Mouse (Mus musculus) cerebellum, postnatal 36 days (tissue): ENCODE data around the gene Gps2.
A peak's percentile ranks its signal among the peaks of the same experiment; 100 is the strongest.
"Not testable (repeated sequence)": the region's sequence is repeated elsewhere in the genome, so short reads cannot be mapped to it uniquely, and the experiment has no call there.

Source experiments
- DNase-seq, 2 experiments: peaks; one replicate each; pipeline ENCODE4 v3.0.0; 2021 to 2022; ENCODE audit warnings: mixed read lengths in 2 of 2

Gps2 gene

GRCm38 (mm10) chr11:69886907-69887635 lies 26.6 kb upstream of the Gps2 start:
- no peak for DNase-seq

DNA sequence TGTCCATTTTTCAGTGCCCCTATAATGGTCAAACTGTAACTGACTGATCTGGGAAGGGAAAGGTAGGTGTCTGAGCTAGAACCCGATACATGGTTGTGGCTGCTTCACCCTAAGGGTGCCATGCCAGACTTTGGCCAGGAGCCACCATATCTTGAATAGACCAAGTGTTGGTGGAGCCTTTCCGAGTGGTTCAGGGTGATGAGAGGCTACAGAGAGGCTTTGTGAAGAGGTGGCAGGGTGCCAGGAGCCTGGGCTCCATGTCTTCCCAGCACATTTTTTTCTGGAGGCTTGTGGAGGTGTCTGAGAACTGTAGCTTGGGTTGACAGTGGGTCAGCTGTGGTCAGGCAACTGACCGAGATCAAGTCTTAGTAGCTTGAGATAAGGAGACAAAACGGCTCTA lies 22.2 kb upstream of the Gps2 start:
- no peak for DNase-seq

DNA sequence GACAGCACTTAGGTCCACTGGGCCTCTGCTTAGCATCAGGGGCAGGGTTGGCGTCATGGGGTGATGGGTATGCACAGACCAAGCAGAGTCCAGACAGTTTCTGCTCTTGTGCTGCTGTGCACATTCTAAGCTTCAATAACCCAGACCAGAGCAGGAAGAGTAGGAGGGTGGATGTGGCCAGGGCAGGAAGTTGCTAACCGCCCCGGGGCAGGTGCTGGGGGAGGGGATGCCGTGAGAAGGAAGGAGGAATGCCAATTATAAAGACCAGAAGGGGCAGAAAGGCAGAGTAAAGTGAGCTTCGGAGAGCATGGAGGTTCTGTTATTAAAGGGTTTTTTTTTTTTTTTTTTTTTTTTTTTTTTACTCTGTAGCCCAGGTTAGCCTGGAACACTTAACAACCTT lies 19.0 kb upstream of the Gps2 start:
- no peak for DNase-seq

- DNase-seq, result no peak
Measured at GRCm38 (mm10) chr11:69895291-69895690, 18.4 kb upstream of the Gps2 start, which contains the start of gene Acap1. Gene Acap1 (minus strand): TSS chr11:69895539.

DNA sequence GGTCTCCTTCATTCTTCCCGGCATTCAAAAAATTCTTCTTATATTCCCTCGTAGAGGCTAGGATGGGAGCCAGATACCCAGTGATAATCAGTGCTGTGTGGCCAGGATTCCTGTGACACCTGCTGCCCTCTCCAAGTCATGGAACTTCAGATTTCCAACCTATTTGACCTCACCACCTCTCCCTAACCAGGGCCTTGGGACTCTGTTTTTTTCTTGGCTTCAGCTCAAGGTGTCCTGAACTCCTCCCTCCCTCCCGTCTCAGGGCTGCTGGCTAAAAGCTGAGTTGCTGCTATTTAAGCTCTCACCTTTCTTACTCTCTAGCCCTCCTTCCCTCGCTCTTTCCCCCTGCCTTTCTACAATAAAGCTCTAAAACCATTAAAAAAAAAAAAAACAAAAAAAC lies 13.8 kb upstream of the Gps2 start:
- no peak for DNase-seq

GRCm38 (mm10) chr11:69900471-69901405 lies 12.9 kb upstream of the Gps2 start, which contains the start of the genes 2810408A11Rik and Neurl4:
Gene 2810408A11Rik (minus strand): TSS chr11:69900987.
Gene Neurl4 (plus strand): TSS chr11:69901072.
- peak; percentile 85 to 87 for DNase-seq

- DNase-seq, result peak; percentile 94 to 95
Measured at GRCm38 (mm10) chr11:69901406-69901846, 12.3 kb upstream of the Gps2 start.

DNA sequence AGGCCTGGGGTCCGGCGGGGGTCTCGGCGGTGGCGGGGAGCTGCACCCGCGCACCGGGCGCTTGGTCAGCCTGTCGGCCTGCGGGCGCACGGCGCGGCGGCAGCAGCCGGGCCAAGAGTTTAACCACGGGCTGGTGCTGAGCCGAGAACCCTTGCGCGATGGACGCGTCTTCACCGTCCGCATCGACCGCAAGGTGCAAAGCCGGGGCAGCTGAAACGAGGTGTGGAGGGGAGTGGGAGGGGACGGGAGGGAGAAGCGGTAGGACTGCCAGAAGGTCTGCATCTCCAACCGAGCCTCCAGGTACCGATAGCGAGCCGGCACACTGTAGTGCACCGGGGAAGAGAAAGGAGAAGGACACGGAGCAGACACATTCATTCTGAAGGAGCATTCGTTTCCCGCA lies 11.7 kb upstream of the Gps2 start:
- peak in 1 of 2 experiments; percentile 41 for DNase-seq

DNA sequence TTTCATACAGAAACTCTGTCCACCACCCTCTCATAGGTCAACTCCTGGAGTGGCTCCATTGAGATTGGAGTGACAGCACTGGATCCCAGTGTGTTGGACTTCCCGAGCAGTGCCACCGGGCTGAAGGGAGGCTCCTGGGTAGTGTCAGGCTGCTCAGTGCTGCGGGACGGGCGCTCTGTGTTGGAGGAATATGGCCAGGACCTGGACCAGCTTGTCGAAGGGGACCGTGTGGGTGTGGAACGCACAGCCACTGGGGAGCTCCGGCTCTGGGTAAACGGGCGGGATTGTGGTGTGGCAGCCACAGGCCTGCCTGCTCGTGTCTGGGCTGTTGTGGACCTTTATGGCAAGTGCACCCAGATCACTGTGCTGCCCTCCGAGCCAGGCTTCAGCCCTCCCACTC lies 10.7 kb upstream of the Gps2 start:
- DNase-seq, result no peak

DNA sequence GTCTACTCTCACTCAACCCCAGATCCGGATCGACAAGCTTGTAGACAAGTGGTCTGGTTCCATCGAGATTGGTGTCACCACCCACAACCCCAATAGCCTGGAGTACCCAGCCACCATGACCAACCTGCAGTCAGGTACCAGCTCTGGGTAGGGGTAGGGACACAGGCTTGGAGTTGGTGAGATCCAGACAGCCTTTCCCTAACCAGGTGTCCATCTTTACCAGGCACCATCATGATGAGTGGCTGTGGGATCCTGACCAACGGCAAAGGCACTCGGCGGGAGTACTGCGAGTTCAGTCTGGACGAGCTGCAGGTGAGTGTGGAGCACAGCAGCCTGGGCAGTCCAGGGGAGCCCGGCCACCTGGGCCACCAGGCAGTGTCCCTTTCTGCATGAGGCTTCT lies 9.4 kb upstream of the Gps2 start:
- no peak for DNase-seq

DNA sequence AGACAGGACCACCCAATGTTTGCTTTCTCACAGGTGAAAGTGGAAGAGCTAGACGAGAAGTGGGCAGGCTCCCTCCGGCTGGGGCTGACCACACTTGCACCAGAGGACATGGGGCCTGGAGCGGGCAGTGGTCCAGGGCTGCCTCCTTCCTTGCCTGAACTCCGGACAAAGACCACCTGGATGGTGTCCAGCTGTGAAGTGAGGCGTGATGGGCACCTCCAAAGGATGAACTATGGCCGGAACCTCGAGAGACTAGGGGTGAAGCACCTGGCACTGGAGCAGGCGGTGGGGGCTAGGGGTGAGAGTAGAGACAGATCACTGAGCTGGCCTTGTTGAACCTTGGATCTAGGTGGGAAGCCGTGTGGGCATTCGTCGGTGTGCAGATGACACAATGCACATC lies 5.0 kb upstream of the Gps2 start:
- no peak for DNase-seq

- no peak for DNase-seq
Measured at GRCm38 (mm10) chr11:69909174-69909573, 4.5 kb upstream of the Gps2 start.

DNA sequence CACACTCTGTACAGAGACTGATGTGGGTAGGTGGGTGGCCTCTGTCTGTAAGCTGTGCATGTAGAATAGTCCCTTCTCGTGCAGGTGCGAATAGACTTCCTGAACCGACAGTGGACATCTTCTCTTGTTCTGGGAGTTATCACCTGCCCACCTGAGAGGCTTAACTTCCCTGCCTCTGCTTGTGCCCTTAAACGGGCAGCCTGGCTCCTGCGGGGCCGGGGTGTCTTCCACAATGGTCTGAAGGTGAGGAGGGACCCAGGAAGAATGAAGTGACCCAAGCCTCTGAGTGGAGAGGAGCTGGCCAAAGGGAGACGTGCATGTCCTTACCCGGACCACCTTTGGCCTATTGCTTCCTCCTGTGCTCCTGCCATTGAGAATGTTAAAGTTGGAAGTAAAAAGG lies 3.5 kb upstream of the Gps2 start:
- DNase-seq, result no peak

- DNase-seq, result no peak
Measured at GRCm38 (mm10) chr11:69910781-69911560, 2.7 kb upstream of the Gps2 start.

GRCm38 (mm10) chr11:69911701-69912100 lies 2.0 kb upstream of the Gps2 start:
- DNase-seq, result no peak

DNA sequence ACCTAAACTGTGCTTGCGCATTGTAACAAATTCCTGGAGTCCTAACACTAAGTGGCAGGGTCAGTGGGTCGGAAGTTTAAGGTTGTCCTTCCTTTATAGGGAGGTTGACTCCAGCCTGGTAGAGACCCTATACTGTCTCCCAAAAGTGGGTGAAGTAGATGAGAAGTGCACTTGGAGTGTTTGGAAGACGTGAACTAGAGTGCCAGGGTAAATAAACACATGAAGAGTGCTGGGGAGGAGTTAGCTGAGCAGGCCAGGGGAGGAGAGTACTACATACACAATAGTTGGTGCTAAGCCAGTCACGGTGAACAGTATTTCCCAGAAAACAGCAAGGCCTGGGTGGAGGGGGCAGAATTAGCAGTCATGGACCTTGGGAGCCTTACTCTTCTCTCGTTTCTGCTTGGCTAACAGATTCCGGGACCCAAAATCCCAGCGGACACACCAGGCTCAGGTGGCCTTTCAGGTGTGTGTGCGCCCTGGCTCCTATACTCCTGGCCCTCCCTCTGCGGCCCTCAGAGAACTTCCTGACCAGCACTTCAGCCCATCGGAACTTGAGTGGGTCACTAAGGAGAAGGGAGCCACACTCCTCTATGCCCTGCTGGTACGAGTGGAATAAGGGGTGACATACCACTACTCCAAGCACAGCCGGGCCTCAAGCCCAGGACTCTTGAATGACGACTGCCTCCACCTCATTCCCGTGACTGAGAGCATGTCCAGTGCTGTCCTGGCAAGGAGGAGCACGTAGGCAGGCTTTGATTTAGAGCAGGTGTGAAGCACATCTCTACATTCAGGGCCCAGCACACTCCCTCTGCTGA lies 765 bp upstream of the Gps2 start:
- no peak for DNase-seq

- no peak for DNase-seq
Measured at GRCm38 (mm10) chr11:69914372-69914764, 680 bp downstream of the Gps2 start.

- DNase-seq, result no peak
Measured at GRCm38 (mm10) chr11:69914917-69915430, 1.3 kb downstream of the Gps2 start.

DNA sequence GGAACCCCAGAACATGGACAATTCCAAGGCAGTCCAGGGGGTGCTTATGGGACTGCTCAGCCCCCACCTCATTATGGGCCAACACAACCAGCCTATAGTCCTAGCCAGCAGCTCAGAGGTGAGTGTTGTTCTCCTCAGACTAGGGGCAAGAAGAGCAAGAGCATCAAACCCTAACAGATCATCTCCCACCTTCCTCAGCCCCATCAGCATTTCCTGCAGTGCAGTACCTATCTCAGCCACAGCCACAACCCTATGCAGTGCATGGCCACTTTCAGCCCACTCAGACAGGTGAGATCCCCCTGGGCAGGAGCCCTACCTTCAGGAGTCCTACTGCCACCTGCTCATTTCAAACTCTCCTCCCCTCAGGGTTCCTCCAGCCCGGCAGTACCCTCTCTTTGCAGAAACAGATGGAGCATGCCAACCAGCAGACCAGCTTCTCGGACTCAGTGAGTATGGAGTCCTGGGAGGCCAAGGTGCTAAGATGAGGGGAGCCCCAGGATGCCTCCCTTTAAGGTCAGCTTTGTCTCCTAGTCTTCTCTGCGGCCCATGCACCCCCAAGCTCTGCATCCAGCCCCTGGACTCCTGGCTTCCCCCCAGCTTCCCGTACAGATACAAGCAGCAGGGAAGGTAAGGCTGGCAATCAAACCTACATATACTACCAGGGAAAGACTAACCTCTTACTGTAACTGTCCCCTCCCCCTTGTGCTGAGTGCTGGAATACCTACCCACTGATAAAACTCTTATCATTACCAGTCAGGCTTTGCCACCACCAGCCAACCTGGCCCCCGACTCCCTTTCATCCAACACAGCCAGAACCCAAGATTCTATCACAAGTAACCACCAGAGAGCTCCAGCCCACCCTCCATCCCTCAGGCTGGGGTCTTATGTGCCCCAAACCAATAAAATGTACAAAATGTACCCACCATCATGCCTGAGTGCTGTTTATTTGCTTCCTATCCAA lies 2.3 kb downstream of the Gps2 start:
- DNase-seq, result no peak

GRCm38 (mm10) chr11:69916652-69917378 lies 3.1 kb downstream of the Gps2 start:
- DNase-seq, result not testable (repeated sequence)
